Mouse (Mus musculus): Measurements from ENCODE around the gene Wipf1.

Wipf1 gene

DNA sequence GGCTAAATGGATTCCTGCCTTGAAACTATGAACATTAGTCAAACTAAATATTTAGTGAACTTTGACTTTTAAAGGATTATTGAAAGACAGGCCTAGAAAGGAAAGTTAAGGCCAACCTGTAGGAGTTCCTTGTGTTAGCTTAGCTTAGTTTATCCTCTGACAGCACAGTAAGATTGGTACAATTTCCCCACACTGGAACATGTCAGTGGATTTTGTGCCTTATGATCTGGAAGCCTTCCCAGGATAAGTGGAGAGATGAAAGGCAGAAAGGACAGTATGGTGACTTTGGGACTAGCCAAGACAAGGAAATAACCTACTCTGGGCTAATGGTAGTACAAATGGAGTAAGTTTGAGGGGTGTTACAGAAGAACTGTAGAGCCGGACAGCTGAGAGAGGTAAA, 141.7 kb downstream of the Wipf1 start:
- peak; percentile 63 for DNase-seq (ENCODE audit: extremely low read depth, low read depth, low spot score)

GRCm38 (mm10) chr2:73386356-73387046, 143.0 kb downstream of the Wipf1 start, which contains the start of gene Gpr155:
TSS of gene Gpr155 (minus strand) at chr2:73386572.
- DNase-seq (ENCODE audit: extremely low read depth, low read depth, low spot score), result peak; percentile 46

- no peak for DNase-seq (ENCODE audit: extremely low read depth, low read depth, low spot score)
These were observed 143.7 kb downstream of the Wipf1 start for GRCm38 (mm10) chr2:73385641-73386355.

GRCm38 (mm10) chr2:73385172-73385571, 144.4 kb downstream of the Wipf1 start:
- no peak for DNase-seq (ENCODE audit: extremely low read depth, low read depth, low spot score)

GRCm38 (mm10) chr2:73380298-73380975, 149.1 kb downstream of the Wipf1 start:
- no peak for DNase-seq (ENCODE audit: extremely low read depth, low read depth, low spot score)

GRCm38 (mm10) chr2:73379656-73380055, 149.9 kb downstream of the Wipf1 start:
- no peak for DNase-seq (ENCODE audit: extremely low read depth, low read depth, low spot score)
